ENCODE assay signal across 7 mouse cellular contexts in genomic region chr12:54794392-54794791, GRCm38 (mm10). TPM values are rescaled to one million over a fixed set of nuclear protein-coding genes. Genes with fewer than 3 reads are reported as not detected.
A peak's percentile ranks its signal among the peaks of the same experiment; 100 is the strongest.
DNase-seq lines count a peak whose midpoint lies in the region; ATAC-seq and TF ChIP-seq lines count a peak whose summit lies in the region.

No protein-coding gene starts in this region.

- H3K9ac ChIP-seq in neural tube, embryonic 11.5 days (ENCODE audit: low read length), result peak overlapping the region; percentile 22
- H3K9ac ChIP-seq in forebrain, postnatal 0 days, result peak overlapping the region; percentile 97
- no peak overlapping the region for H3K9ac ChIP-seq in limb, embryonic 15.5 days
- H3K9ac ChIP-seq in stomach, postnatal 0 days (ENCODE audit: low read length), result peak overlapping the region; percentile 100

- no peak for TF ChIP-seq CTCF in forebrain, postnatal 0 days (IDR thresholded peaks at IDR 0.05; ENCODE audit: low read depth)
- no peak for TF ChIP-seq CTCF in stomach, postnatal 0 days (IDR thresholded peaks at IDR 0.05; ENCODE audit: low read depth)

- H3K4me2 ChIP-seq in neural tube, embryonic 11.5 days (ENCODE audit: low read depth), result peak overlapping the region; percentile 70
- H3K4me2 ChIP-seq in forebrain, postnatal 0 days (ENCODE audit: low read depth), result peak overlapping the region; percentile 47
- peak overlapping the region; percentile 71 for H3K4me2 ChIP-seq in limb, embryonic 15.5 days
- H3K4me2 ChIP-seq in stomach, postnatal 0 days (replicated peaks; ENCODE audit: low read depth), result peak overlapping the region; percentile 70

- ATAC-seq in neural tube, embryonic 11.5 days (ENCODE audit: insufficient read depth, low FRiP score, low TSS enrichment), result no peak
- ATAC-seq in forebrain, postnatal 0 days, result no peak
- no peak for ATAC-seq in limb, embryonic 15.5 days (ENCODE audit: insufficient number of reproducible peaks, low FRiP score, low TSS enrichment, low read depth)
- no peak for ATAC-seq in stomach, postnatal 0 days (ENCODE audit: low FRiP score, low TSS enrichment)

- no peak for DNase-seq in neural tube, embryonic 11.5 days (ENCODE audit: low spot score)
- DNase-seq in neural tube, embryonic 10.5 days (ENCODE audit: extremely low spot score, low spot score), result no peak
- no peak for DNase-seq in forebrain, postnatal 0 days
- DNase-seq in stomach, postnatal 0 days (ENCODE audit: low spot score), result no peak
- no peak for DNase-seq in right cerebral cortex, postnatal 4 days
- no peak for DNase-seq in layer of hippocampus, adult 18-20 months (ENCODE audit: low spot score in 2 of 2)

- peaks cover 10% of the 10 kb centered on the region for H3K4me1 ChIP-seq in neural tube, embryonic 11.5 days (ENCODE audit: control insufficient read depth, insufficient read depth, low read length)
- peaks cover 9% of the 10 kb centered on the region for H3K4me1 ChIP-seq in forebrain, postnatal 0 days (ENCODE audit: insufficient read depth)
- H3K4me1 ChIP-seq in limb, embryonic 15.5 days, result peaks cover 34% of the 10 kb centered on the region
- peaks cover 3% of the 10 kb centered on the region for H3K4me1 ChIP-seq in stomach, postnatal 0 days (replicated peaks; ENCODE audit: control insufficient read depth, insufficient read depth)

- H3K4me3 ChIP-seq in neural tube, embryonic 11.5 days (ENCODE audit: low read depth, low read length), result peak overlapping the region; percentile 76
- H3K4me3 ChIP-seq in forebrain, postnatal 0 days (ENCODE audit: low read depth, low read length), result peak overlapping the region; percentile 92
- peak overlapping the region; percentile 96 for H3K4me3 ChIP-seq in limb, embryonic 15.5 days
- H3K4me3 ChIP-seq in stomach, postnatal 0 days (ENCODE audit: low read depth, low read length), result peak overlapping the region; percentile 98

- no peak overlapping the region for H3K27ac ChIP-seq in neural tube, embryonic 11.5 days (ENCODE audit: low read depth, low read length)
- H3K27ac ChIP-seq in forebrain, postnatal 0 days (ENCODE audit: low read depth, low read length), result no peak overlapping the region
- H3K27ac ChIP-seq in limb, embryonic 15.5 days, result no peak overlapping the region
- H3K27ac ChIP-seq in stomach, postnatal 0 days (replicated peaks), result no peak overlapping the region

- H3K27me3 ChIP-seq in neural tube, embryonic 11.5 days (ENCODE audit: control insufficient read depth, insufficient read depth, low read length), result no peaks in the 10 kb centered on the region
- no peaks in the 10 kb centered on the region for H3K27me3 ChIP-seq in forebrain, postnatal 0 days (ENCODE audit: insufficient read depth, low read length)
- no peaks in the 10 kb centered on the region for H3K27me3 ChIP-seq in limb, embryonic 15.5 days
- no peaks in the 10 kb centered on the region for H3K27me3 ChIP-seq in stomach, postnatal 0 days (ENCODE audit: control insufficient read depth, insufficient read depth, low read length)

- TF ChIP-seq EP300 in stomach, postnatal 0 days (optimal IDR thresholded peaks at IDR 0.05), result no peak

- H3K36me3 ChIP-seq in neural tube, embryonic 11.5 days (ENCODE audit: control insufficient read depth, insufficient read depth, low read length), result no peaks in the 10 kb centered on the region
- no peaks in the 10 kb centered on the region for H3K36me3 ChIP-seq in forebrain, postnatal 0 days (ENCODE audit: insufficient read depth)
- H3K36me3 ChIP-seq in limb, embryonic 15.5 days, result no peaks in the 10 kb centered on the region
- no peaks in the 10 kb centered on the region for H3K36me3 ChIP-seq in stomach, postnatal 0 days (ENCODE audit: control insufficient read depth, insufficient read depth, low read length)

- no peaks in the 10 kb centered on the region for H3K9me3 ChIP-seq in neural tube, embryonic 11.5 days (ENCODE audit: control insufficient read depth, low read length)
- no peaks in the 10 kb centered on the region for H3K9me3 ChIP-seq in forebrain, postnatal 0 days (ENCODE audit: low read length)
- H3K9me3 ChIP-seq in limb, embryonic 15.5 days, result no peaks in the 10 kb centered on the region
- no peaks in the 10 kb centered on the region for H3K9me3 ChIP-seq in stomach, postnatal 0 days (ENCODE audit: control insufficient read depth, low read length)

- WGBS in neural tube, embryonic 11.5 days, result 28% methylated on average over 3 of the region's 3 CpGs
- 29% methylated on average over 3 of the region's 3 CpGs for WGBS in forebrain, postnatal 0 days
- 24% methylated on average over 3 of the region's 3 CpGs for WGBS in limb, embryonic 15.5 days
- WGBS in stomach, postnatal 0 days, result 20% methylated on average over 3 of the region's 3 CpGs

RNA-seq across cellular contexts. Expression of gene Snx6, which starts 1.1 kb away (rescaled TPM):
- polyA plus RNA-seq in neural tube, embryonic 11.5 days (2014; fragmentation: Nextera tagmentation; extraction: Ambion mirVana), result 218 and 226 TPM in 2 replicates
- 104 and 111 TPM in 2 replicates for total RNA-seq in forebrain, postnatal 0 days (2014; rRNA removed)
- polyA plus RNA-seq in forebrain, postnatal 0 days (2015; fragmentation: Nextera tagmentation; extraction: Ambion mirVana), result 142 and 152 TPM in 2 replicates
- 150 and 165 TPM in 2 replicates for polyA plus RNA-seq in limb, embryonic 15.5 days (2015; fragmentation: Nextera tagmentation; extraction: Ambion mirVana)
- polyA plus RNA-seq in stomach, postnatal 0 days (2015; fragmentation: Nextera tagmentation; extraction: Ambion mirVana), result 260 and 269 TPM in 2 replicates
- 10 to 100 TPM; 43.4 to 47.9 TPM for total RNA-seq in layer of hippocampus, adult 18-20 months (2021)
